ENCODE assay signal across 18 mouse cellular contexts in genomic region chr19:52721776-52722175, GRCm38 (mm10).
A peak's percentile ranks its signal among the peaks of the same experiment; 100 is the strongest.
DNase-seq lines count a peak whose midpoint lies in the region; ATAC-seq and TF ChIP-seq lines count a peak whose summit lies in the region.
"Had no signal": no experiment of that assay in that cellular context is flagged by ENCODE, and none has a peak within 500 bp of the region (broad histone marks: within the 10 kb centered on the region; RNA-seq: fewer than 3 reads in every experiment).

No protein-coding gene starts in this region.

- no peak overlapping the region for H3K4me2 ChIP-seq in intestine, postnatal 0 days (replicated peaks; ENCODE audit: low read depth)
- no peak overlapping the region for H3K4me2 ChIP-seq in intestine, embryonic 15.5 days (replicated peaks)
- H3K4me2 ChIP-seq: heart, embryonic 13.5 days; midbrain, embryonic 13.5 days; neural tube, embryonic 12.5 days had no signal

- ATAC-seq in intestine, postnatal 0 days, result no peak
- ATAC-seq in intestine, embryonic 15.5 days, result no peak
- ATAC-seq in erythroid progenitor cell, adult 5-6 weeks (replicated peaks; ENCODE audit: low FRiP score, poor library complexity, severe bottlenecking), result no peak
- ATAC-seq: hindbrain, embryonic 16.5 days; midbrain, embryonic 13.5 days had no signal

- H3K36me3 ChIP-seq in intestine, postnatal 0 days (ENCODE audit: control insufficient read depth, insufficient read depth), result no peaks in the 10 kb centered on the region
- no peaks in the 10 kb centered on the region for H3K36me3 ChIP-seq in intestine, embryonic 15.5 days
- H3K36me3 ChIP-seq: forebrain, embryonic 10.5 days; heart, embryonic 13.5 days; midbrain, embryonic 13.5 days; neural tube, embryonic 12.5 days had no signal

- peak; percentile 51 for TF ChIP-seq CTCF in intestine, postnatal 0 days (IDR thresholded peaks at IDR 0.05; ENCODE audit: low read depth)

- H3K9ac ChIP-seq in intestine, postnatal 0 days (ENCODE audit: low read depth, low read length), result no peak overlapping the region
- no peak overlapping the region for H3K9ac ChIP-seq in intestine, embryonic 15.5 days
- H3K9ac ChIP-seq: heart, embryonic 13.5 days; midbrain, embryonic 13.5 days; neural tube, embryonic 12.5 days had no signal

- no peaks in the 10 kb centered on the region for H3K4me1 ChIP-seq in intestine, postnatal 0 days (replicated peaks; ENCODE audit: control insufficient read depth, insufficient read depth, low read length)
- H3K4me1 ChIP-seq in intestine, embryonic 15.5 days (replicated peaks), result no peaks in the 10 kb centered on the region
- H3K4me1 ChIP-seq: forebrain, embryonic 10.5 days; heart, embryonic 13.5 days; midbrain, embryonic 13.5 days; neural tube, embryonic 12.5 days had no signal

- no peak overlapping the region for H3K4me3 ChIP-seq in intestine, postnatal 0 days (ENCODE audit: low read depth, low read length)
- no peak overlapping the region for H3K4me3 ChIP-seq in intestine, embryonic 15.5 days (replicated peaks)
- H3K4me3 ChIP-seq: forebrain, embryonic 10.5 days; heart, embryonic 13.5 days; midbrain, embryonic 13.5 days; neural tube, embryonic 12.5 days had no signal

- DNase-seq in embryo, embryonic 10 days (ENCODE audit: low spot score), result peak; percentile 8
- no peak for DNase-seq in embryo, embryonic 11 days
- peak; percentile 13 to 28 for DNase-seq in right cerebral cortex, adult 2 months (ENCODE audit: low spot score in 2 of 2)
- no peak for DNase-seq in right cerebral cortex, postnatal 36 days (ENCODE audit: low spot score in 2 of 2)
- no peak for DNase-seq in urinary bladder, adult 18-20 months (ENCODE audit: low spot score in 2 of 2)
- DNase-seq: cerebellum, adult 11-12 months; kidney, postnatal 25 days; liver; right cerebral cortex, adult 18-20 months; thymus, adult 2 months had no signal

- no peak overlapping the region for H3K27ac ChIP-seq in intestine, postnatal 0 days (ENCODE audit: low read depth, low read length)
- H3K27ac ChIP-seq in intestine, embryonic 15.5 days, result no peak overlapping the region
- H3K27ac ChIP-seq: forebrain, embryonic 10.5 days; heart, embryonic 13.5 days; midbrain, embryonic 13.5 days; neural tube, embryonic 12.5 days had no signal

- H3K9me3 ChIP-seq in intestine, postnatal 0 days (ENCODE audit: control insufficient read depth), result no peaks in the 10 kb centered on the region
- no peaks in the 10 kb centered on the region for H3K9me3 ChIP-seq in intestine, embryonic 15.5 days
- H3K9me3 ChIP-seq: forebrain, embryonic 10.5 days; heart, embryonic 13.5 days; midbrain, embryonic 13.5 days; neural tube, embryonic 12.5 days had no signal

- H3K27me3 ChIP-seq in intestine, postnatal 0 days (replicated peaks; ENCODE audit: control insufficient read depth, insufficient read depth, low read length), result no peaks in the 10 kb centered on the region
- H3K27me3 ChIP-seq in intestine, embryonic 15.5 days (replicated peaks), result no peaks in the 10 kb centered on the region
- H3K27me3 ChIP-seq: heart, embryonic 13.5 days; midbrain, embryonic 13.5 days; neural tube, embryonic 12.5 days had no signal

- WGBS in intestine, postnatal 0 days, result 24% methylated on average over 1 of the region's 1 CpGs
- WGBS in intestine, embryonic 15.5 days, result 30% methylated on average over 1 of the region's 1 CpGs

Comparison
In these comparisons a context has a peak if more than half of its experiments do, and no peak if none do; other contexts are left out.
1. DNase-seq: peak in embryo, embryonic 10 days (single experiment) and right cerebral cortex, adult 2 months (2 of 2); none in embryo, embryonic 11 days (single experiment), right cerebral cortex, postnatal 36 days (0 of 2) and urinary bladder, adult 18-20 months (0 of 2).